Mouse (Mus musculus) regulatory T cell (primary cell): ENCODE data around the gene Rtl4.

Source experiments
- in situ Hi-C: fragments of 300-600 bp; cut with MboI, MseI; formaldehyde crosslinking; loops from one replicate; pipeline ENCODE4 v1.15.1; 2025; ENCODE audit warnings: high pct_unique_total_duplicates

The Rtl4 gene

GRCm38 (mm10) chrX:144688207-144689118, at the start of gene Rtl4:
Rtl4 (plus strand) TSS chrX:144688907.
- in situ Hi-C loops: no loop called here

GRCm38 (mm10) chrX:144644756-144645155, 44.0 kb upstream of the Rtl4 start:
- in situ Hi-C loops: no loop called here

GRCm38 (mm10) chrX:144645394-144645793, 43.3 kb upstream of the Rtl4 start:
- in situ Hi-C loops: no loop called here

- in situ Hi-C loops: no loop called here
Observed at GRCm38 (mm10) chrX:144652196-144652595, 36.5 kb upstream of the Rtl4 start.

- in situ Hi-C loops: no loop called here
Observed at GRCm38 (mm10) chrX:144687742-144688141, 965 bp upstream of the Rtl4 start.

- in situ Hi-C loops: no loop called here
Observed at GRCm38 (mm10) chrX:144688142-144688206, 733 bp upstream of the Rtl4 start, which contains the start of gene Trpc5. Trpc5 (minus strand) TSS chrX:144688180.

GRCm38 (mm10) chrX:144689119-144689858, 582 bp downstream of the Rtl4 start:
- in situ Hi-C loops: no loop called here

- in situ Hi-C loops: no loop called here
Observed at GRCm38 (mm10) chrX:144689859-144690181, 1.1 kb downstream of the Rtl4 start.

GRCm38 (mm10) chrX:144716330-144716729, 27.6 kb downstream of the Rtl4 start:
- in situ Hi-C loops: no loop called here

GRCm38 (mm10) chrX:144747528-144748049, 58.9 kb downstream of the Rtl4 start:
- in situ Hi-C loops: no loop called here

- in situ Hi-C loops: no loop called here
Observed at GRCm38 (mm10) chrX:144986980-144987379, 298.3 kb downstream of the Rtl4 start.

- in situ Hi-C loops: no loop called here
Observed at GRCm38 (mm10) chrX:145065484-145065913, 376.8 kb downstream of the Rtl4 start.

- in situ Hi-C loops: no loop called here
Observed at GRCm38 (mm10) chrX:145089802-145090201, 401.1 kb downstream of the Rtl4 start.

- in situ Hi-C loops: no loop called here
Observed at GRCm38 (mm10) chrX:145090360-145090759, 401.7 kb downstream of the Rtl4 start.

GRCm38 (mm10) chrX:145090964-145091363, 402.3 kb downstream of the Rtl4 start:
- in situ Hi-C loops: no loop called here
